ENCODE assay signal across 8 mouse cellular contexts in genomic region chr19:42443887-42444409, GRCm38 (mm10). TPM values are rescaled to one million over a fixed set of nuclear protein-coding genes. Genes with fewer than 3 reads are reported as not detected.
DNase-seq lines count a peak whose midpoint lies in the region; ATAC-seq and TF ChIP-seq lines count a peak whose summit lies in the region.
"Had no signal": no experiment of that assay in that cellular context is flagged by ENCODE, and none has a peak within 500 bp of the region (broad histone marks: within the 10 kb centered on the region; RNA-seq: fewer than 3 reads in every experiment).

No protein-coding gene starts in this region.

- H3K9ac ChIP-seq in ES-Bruce4 (ENCODE audit: low read depth, poor library complexity, severe bottlenecking), result no peak overlapping the region
- H3K9ac ChIP-seq in embryonic facial prominence, embryonic 11.5 days (replicated peaks; ENCODE audit: low read length), result no peak overlapping the region
- no peak overlapping the region for H3K9ac ChIP-seq in liver, embryonic 13.5 days
- H3K9ac ChIP-seq: midbrain, embryonic 12.5 days had no signal

- H3K9me3 ChIP-seq in ES-Bruce4 (replicated peaks; ENCODE audit: control insufficient read depth, insufficient read depth, low read length, poor library complexity, severe bottlenecking), result no peaks in the 10 kb centered on the region
- H3K9me3 ChIP-seq in embryonic facial prominence, embryonic 11.5 days (replicated peaks; ENCODE audit: control insufficient read depth, low read length), result no peaks in the 10 kb centered on the region
- no peaks in the 10 kb centered on the region for H3K9me3 ChIP-seq in liver, embryonic 13.5 days (replicated peaks)
- H3K9me3 ChIP-seq: midbrain, embryonic 12.5 days had no signal

- no peaks in the 10 kb centered on the region for H3K27me3 ChIP-seq in ES-Bruce4 (ENCODE audit: control insufficient read depth, insufficient read depth, low read length, poor library complexity, severe bottlenecking)
- no peaks in the 10 kb centered on the region for H3K27me3 ChIP-seq in embryonic facial prominence, embryonic 11.5 days (ENCODE audit: control insufficient read depth, insufficient read depth, low read length)
- no peaks in the 10 kb centered on the region for H3K27me3 ChIP-seq in liver, embryonic 13.5 days
- H3K27me3 ChIP-seq: midbrain, embryonic 12.5 days had no signal

- TF ChIP-seq POLR2A in ES-Bruce4 (IDR thresholded peaks at IDR 0.05; ENCODE audit: insufficient read depth, low read length), result no peak

- no peak for TF ChIP-seq EP300 in ES-Bruce4 (IDR thresholded peaks at IDR 0.05; ENCODE audit: insufficient read depth, low read depth, low read length)

- H3K27ac ChIP-seq in ES-Bruce4 (ENCODE audit: insufficient read depth, low read length), result no peak overlapping the region
- H3K27ac ChIP-seq in embryonic facial prominence, embryonic 11.5 days (replicated peaks; ENCODE audit: low read depth, low read length), result no peak overlapping the region
- no peak overlapping the region for H3K27ac ChIP-seq in liver, embryonic 13.5 days
- H3K27ac ChIP-seq: midbrain, embryonic 12.5 days had no signal

- no peaks in the 10 kb centered on the region for H3K4me1 ChIP-seq in ES-Bruce4 (ENCODE audit: control insufficient read depth, insufficient read depth, low read length)
- no peaks in the 10 kb centered on the region; the same call in 1 of the 2 replicates for H3K4me1 ChIP-seq in embryonic facial prominence, embryonic 11.5 days (ENCODE audit: control insufficient read depth, insufficient read depth, low read length)
- no peaks in the 10 kb centered on the region for H3K4me1 ChIP-seq in liver, embryonic 13.5 days (replicated peaks)
- H3K4me1 ChIP-seq: midbrain, embryonic 12.5 days had no signal

- peak; percentile 60 for TF ChIP-seq CTCF in ES-Bruce4 (IDR thresholded peaks at IDR 0.05; ENCODE audit: low read depth, low read length)

- ATAC-seq in embryonic facial prominence, embryonic 11.5 days (replicated peaks; ENCODE audit: insufficient number of reproducible peaks, low FRiP score, low TSS enrichment, low read depth), result no peak
- ATAC-seq in liver, embryonic 13.5 days (ENCODE audit: low read depth), result no peak
- ATAC-seq in inflammation-experienced regulatory T-cells, adult 6 months, result no peak

- H3K4me3 ChIP-seq in ES-Bruce4 (ENCODE audit: low read depth, low read length), result no peak overlapping the region
- H3K4me3 ChIP-seq in embryonic facial prominence, embryonic 11.5 days (ENCODE audit: low read depth, low read length), result no peak overlapping the region
- no peak overlapping the region for H3K4me3 ChIP-seq in liver, embryonic 13.5 days (replicated peaks)
- H3K4me3 ChIP-seq: midbrain, embryonic 12.5 days had no signal

- 15% methylated on average over 3 of the region's 3 CpGs for WGBS in embryonic facial prominence, embryonic 11.5 days
- WGBS in liver, embryonic 13.5 days (ENCODE audit: insufficient replicate concordance), result 4% methylated on average over 3 of the region's 3 CpGs

- DNase-seq in layer of hippocampus, postnatal 10 days (ENCODE audit: low spot score in 2 of 2), result peak; percentile 49 to 71
- DNase-seq in layer of hippocampus, adult 9-11 months, result no peak
- peak; percentile 79 for DNase-seq in ZHBTc4 (ENCODE audit: low read depth, low spot score)
- peak; percentile 79 for DNase-seq in embryonic facial prominence, embryonic 11.5 days (ENCODE audit: low spot score)
- peak; percentile 6 for DNase-seq in liver, embryonic 13.5 days

- H3K4me2 ChIP-seq in embryonic facial prominence, embryonic 11.5 days (ENCODE audit: low read depth, low read length), result no peak overlapping the region
- H3K4me2 ChIP-seq in liver, embryonic 13.5 days, result no peak overlapping the region
- H3K4me2 ChIP-seq: midbrain, embryonic 12.5 days had no signal

- H3K36me3 ChIP-seq in ES-Bruce4 (ENCODE audit: control insufficient read depth, insufficient read depth, low read length, poor library complexity, severe bottlenecking), result no peaks in the 10 kb centered on the region
- H3K36me3 ChIP-seq in embryonic facial prominence, embryonic 11.5 days (replicated peaks; ENCODE audit: control insufficient read depth, insufficient read depth, low read depth, low read length), result no peaks in the 10 kb centered on the region
- no peaks in the 10 kb centered on the region for H3K36me3 ChIP-seq in liver, embryonic 13.5 days
- H3K36me3 ChIP-seq: midbrain, embryonic 12.5 days had no signal

RNA-seq across cellular contexts. Expression of gene Crtac1, which starts 12.4 kb away (rescaled TPM):
- total RNA-seq in layer of hippocampus, postnatal 10 days (2021), result 100 to 1,000 TPM in 1 of 2 experiments, 10 to 100 TPM in 1; 96.8 to 103 TPM
- 10.3 and 12.7 TPM in 2 replicates for polyA plus RNA-seq in ES-Bruce4 (2011; ENCODE audit: insufficient read depth, insufficient read length, low read depth, missing spikeins)
- polyA plus RNA-seq in embryonic facial prominence, embryonic 11.5 days (2014; fragmentation: Nextera tagmentation; extraction: Ambion mirVana), result 5.8 and 8.4 TPM in 2 replicates
- polyA plus RNA-seq in liver, embryonic 13.5 days (2015; fragmentation: Nextera tagmentation; extraction: Ambion mirVana), result 0.07 and 0.12 TPM in 2 replicates
- polyA plus RNA-seq in inflammation-experienced regulatory T-cells, adult 6 months (2017; shearing (Covaris generic)), result not detected
